Mouse (Mus musculus) heart, adult 2 months (tissue): ENCODE data around the gene Cfdp1. TPM values are rescaled to one million over a fixed set of nuclear protein-coding genes. Genes with fewer than 3 reads are reported as not detected.

Experiments
- DNase-seq, 2 experiments: peaks; one replicate each; pipeline ENCODE4 v3.0.0; 2021
- H3K27ac ChIP-seq: fragments of 200-600 bp; 2 replicates; pipeline ENCODE4 v1.8.1; 2022
- H3K27me3 ChIP-seq: fragments of 200-500 bp; 2 replicates; pipeline ENCODE4 v1.6.1; 2012; ENCODE audit warnings: mild to moderate bottlenecking, low read length, inconsistent platforms, mixed read lengths; ENCODE audit not compliant: control insufficient read depth, insufficient read depth
- H3K36me3 ChIP-seq: fragments of 200-500 bp; 2 replicates; pipeline ENCODE4 v1.6.1; 2012; ENCODE audit warnings: low read length, inconsistent platforms; ENCODE audit not compliant: control insufficient read depth, insufficient read depth
- H3K4me1 ChIP-seq: fragments of 200-500 bp; 2 replicates; pipeline ENCODE4 v1.6.1; 2011; ENCODE audit warnings: low read length; ENCODE audit not compliant: control insufficient read depth, insufficient read depth
- H3K4me3 ChIP-seq: fragments of 200-600 bp; 2 replicates; pipeline ENCODE4 v1.8.1; 2022
- H3K79me2 ChIP-seq: fragments of 200-500 bp; replicated peaks from 2 replicates; pipeline ENCODE4 v1.6.1; 2012; ENCODE audit warnings: mild to moderate bottlenecking, inconsistent platforms, low read length, moderate library complexity, mixed read lengths; ENCODE audit not compliant: control insufficient read depth, insufficient read depth
- H3K9ac ChIP-seq: fragments of 200-500 bp; 2 replicates; pipeline ENCODE4 v1.6.1; 2012; ENCODE audit warnings: low read depth, mild to moderate bottlenecking, control low read depth, inconsistent platforms, low read length, mixed read lengths
- CTCF ChIP-seq: fragments of 200-600 bp; IDR thresholded peaks from 2 replicates; pipeline ENCODE4 v1.8.1; 2022; ENCODE audit warnings: antibody characterized with exemption, mild to moderate bottlenecking, moderate library complexity
- EP300 ChIP-seq: fragments of 200-500 bp; IDR thresholded peaks from 2 replicates; pipeline ENCODE4 v1.6.1; 2011; ENCODE audit warnings: low read depth, low read length, control low read depth; ENCODE audit not compliant: insufficient read depth
- POLR2A ChIP-seq: fragments of 200-500 bp; IDR thresholded peaks from 2 replicates; pipeline ENCODE4 v1.6.1; 2011; ENCODE audit warnings: mild to moderate bottlenecking, low read depth, low read length, control low read depth; ENCODE audit not compliant: insufficient read depth
- WGBS: fragments of 180-500 bp; shearing (Covaris S2); methylation state at CpG from one replicate; pipeline ENCODE4 v1.1.7; 2018; 5-methylcytosine and 5-hydroxymethylcytosine counted together
- intact Hi-C: fragments of 180-260 bp; cut with DNase I; formaldehyde crosslinking; loops from one replicate; pipeline ENCODE4 v1.15.1; 2025
- polyA plus RNA-seq: library from polyadenylated mRNA; depleted of rRNA; stranded (reverse); fragments of >200 nt; gene quantifications from 2 replicates; pipeline ENCODE4 v1.2.3, GENCODE M21; 2012
- total RNA-seq, 2 experiments: library from RNA; stranded (reverse); gene quantifications; 2 replicates each; pipeline ENCODE4 v1.2.3; 2021

The Cfdp1 gene
- total and polyA plus RNA-seq, 3 experiments = 5.6 to 34.4 (median 32.7) TPM

DNA sequence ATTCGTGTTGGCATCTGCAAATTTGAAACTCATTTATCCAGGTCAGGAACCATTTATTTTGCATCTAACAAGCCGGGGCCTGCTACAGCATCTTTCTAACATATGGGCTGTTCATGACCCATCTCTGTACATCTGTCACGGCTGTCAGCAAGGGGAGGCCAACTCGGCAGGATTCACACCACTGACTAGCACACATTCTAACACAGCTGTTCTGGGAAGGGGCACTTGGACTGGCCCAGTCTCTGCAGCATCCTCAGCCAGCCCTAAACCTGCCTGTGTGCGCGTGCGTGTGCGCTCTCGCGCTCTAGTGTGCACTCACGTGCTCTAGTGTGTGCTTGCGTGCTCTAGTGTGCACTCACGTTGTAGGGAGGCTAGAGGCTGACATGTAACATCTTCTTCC, 93.4 kb downstream of the Cfdp1 start:
- no peak for DNase-seq
- no peaks in the 10 kb centered on the region for H3K4me1 ChIP-seq
- H3K36me3 ChIP-seq = no peaks in the 10 kb centered on the region
- H3K79me2 ChIP-seq = no peaks in the 10 kb centered on the region
- TF ChIP-seq EP300 (no peak), CTCF (no peak), POLR2A (no peak)
- WGBS = 89% methylated on average over 13 of the region's 13 CpGs
- H3K27me3 ChIP-seq = no peaks in the 10 kb centered on the region
- H3K4me3 ChIP-seq = no peak overlapping the region
- intact Hi-C loops = no loop called here
- no peak overlapping the region for H3K9ac ChIP-seq
- no peak overlapping the region for H3K27ac ChIP-seq

DNA sequence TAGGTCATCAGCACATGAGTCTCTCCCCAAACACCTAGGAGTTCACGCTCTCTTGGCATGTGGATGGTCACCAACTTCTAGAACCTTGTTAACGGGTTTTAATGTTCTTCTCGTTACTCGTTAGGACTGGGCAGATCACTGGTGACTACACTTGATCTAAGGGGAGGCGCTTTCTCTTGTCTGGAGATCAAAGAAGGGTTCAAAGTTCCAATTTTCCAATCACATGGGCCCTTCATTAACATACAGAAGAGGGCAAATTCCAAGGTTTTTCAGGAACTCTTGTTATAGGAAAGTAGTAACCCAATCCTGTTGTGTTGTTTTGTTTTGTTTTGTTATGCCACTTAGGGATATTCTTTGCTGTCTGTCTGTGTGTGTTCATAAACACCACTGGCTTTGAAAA, 95.3 kb downstream of the Cfdp1 start:
- intact Hi-C loops = no loop called here
- DNase-seq = no peak
- Histone ChIP-seq H3K79me2 (no peaks in the 10 kb centered on the region), H3K4me1 (peaks cover 3% of the 10 kb centered on the region), H3K27me3 (no peaks in the 10 kb centered on the region), H3K36me3 (no peaks in the 10 kb centered on the region), H3K27ac (no peak overlapping the region), H3K4me3 (no peak overlapping the region), H3K9ac (no peak overlapping the region)
- WGBS = 93% methylated on average over 5 of the region's 5 CpGs
- no peak for TF ChIP-seq EP300
- no peak for TF ChIP-seq CTCF
- no peak for TF ChIP-seq POLR2A

DNA sequence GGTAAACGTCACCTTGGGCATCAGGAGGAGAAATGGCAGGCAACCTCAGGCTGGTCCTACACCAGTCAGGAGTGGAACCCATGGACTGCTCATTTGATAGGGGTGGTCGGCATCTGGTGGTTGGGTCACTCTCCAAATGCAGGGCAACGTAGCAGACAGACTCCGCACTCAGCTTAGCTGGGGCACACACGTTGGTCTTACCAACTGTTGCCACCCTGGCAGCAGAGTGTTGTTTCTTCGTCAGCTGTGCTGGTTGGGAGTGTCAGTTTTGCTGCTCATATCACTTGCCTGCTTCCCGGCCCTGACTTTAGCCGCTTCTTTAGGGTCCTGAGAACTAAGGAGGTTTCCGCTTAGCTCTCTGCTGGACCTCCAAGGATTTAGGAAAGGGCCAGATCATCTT, 96.5 kb downstream of the Cfdp1 start:
- peaks cover 4% of the 10 kb centered on the region for H3K4me1 ChIP-seq
- WGBS = 88% methylated on average over 9 of the region's 9 CpGs
- H3K27me3 ChIP-seq = no peaks in the 10 kb centered on the region
- intact Hi-C loops = no loop called here
- no peak for DNase-seq
- H3K79me2 ChIP-seq = no peaks in the 10 kb centered on the region
- no peak overlapping the region for H3K9ac ChIP-seq
- no peaks in the 10 kb centered on the region for H3K36me3 ChIP-seq
- H3K27ac ChIP-seq = no peak overlapping the region
- no peak overlapping the region for H3K4me3 ChIP-seq
- TF ChIP-seq CTCF = no peak
- TF ChIP-seq POLR2A = no peak
- no peak for TF ChIP-seq EP300

DNA sequence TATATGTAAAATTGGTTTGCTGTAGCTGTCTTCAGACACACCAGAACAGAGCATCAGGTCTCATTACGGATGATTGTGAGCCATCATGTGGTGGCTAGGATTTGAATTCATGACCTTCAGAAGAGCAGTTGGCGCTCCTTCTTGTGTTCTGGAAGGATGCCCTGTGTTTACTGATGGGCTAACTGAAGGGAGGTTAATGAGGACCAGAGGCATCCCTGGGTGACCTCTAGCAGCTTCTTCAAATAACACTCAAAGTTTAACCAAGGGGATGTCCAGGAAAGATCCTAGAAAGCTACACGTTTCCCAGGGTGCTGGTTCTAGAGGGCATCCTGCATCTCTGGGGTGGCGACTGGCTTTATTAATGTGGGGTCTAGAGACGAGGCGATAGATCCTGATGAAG, 99.4 kb downstream of the Cfdp1 start:
- H3K4me3 ChIP-seq = no peak overlapping the region
- 78% methylated on average over 6 of the region's 6 CpGs for WGBS
- H3K4me1 ChIP-seq = peaks cover 4% of the 10 kb centered on the region
- no peak overlapping the region for H3K27ac ChIP-seq
- H3K79me2 ChIP-seq = no peaks in the 10 kb centered on the region
- TF ChIP-seq EP300 = no peak
- TF ChIP-seq POLR2A = no peak
- TF ChIP-seq CTCF = no peak
- no peaks in the 10 kb centered on the region for H3K27me3 ChIP-seq
- intact Hi-C loops = no loop called here
- no peak overlapping the region for H3K9ac ChIP-seq
- no peak for DNase-seq
- no peaks in the 10 kb centered on the region for H3K36me3 ChIP-seq

- Histone ChIP-seq H3K27ac (no peak overlapping the region), H3K9ac (no peak overlapping the region), H3K79me2 (no peaks in the 10 kb centered on the region), H3K4me3 (no peak overlapping the region), H3K36me3 (no peaks in the 10 kb centered on the region), H3K4me1 (peaks cover 4% of the 10 kb centered on the region), H3K27me3 (no peaks in the 10 kb centered on the region)
- TF ChIP-seq CTCF (no peak), POLR2A (no peak), EP300 (no peak)
- 34% methylated on average over 2 of the region's 2 CpGs for WGBS
- intact Hi-C loops = no loop called here
- no peak for DNase-seq
These were observed 100.0 kb downstream of the Cfdp1 start for GRCm38 (mm10) chr8:111754088-111754487.

- no peak overlapping the region for H3K27ac ChIP-seq
- TF ChIP-seq EP300 (no peak), CTCF (no peak), POLR2A (no peak)
- intact Hi-C loops = no loop called here
- H3K79me2 ChIP-seq = no peaks in the 10 kb centered on the region
- WGBS = 33% methylated on average over 6 of the region's 6 CpGs
- peaks cover 9% of the 10 kb centered on the region; the same call in 1 of the 2 replicates for H3K4me1 ChIP-seq
- no peaks in the 10 kb centered on the region for H3K36me3 ChIP-seq
- no peaks in the 10 kb centered on the region for H3K27me3 ChIP-seq
- no peak overlapping the region for H3K9ac ChIP-seq
- no peak for DNase-seq
- no peak overlapping the region for H3K4me3 ChIP-seq
These were observed 105.3 kb downstream of the Cfdp1 start for GRCm38 (mm10) chr8:111748766-111749165.
